Mouse (Mus musculus): ENCODE results near the gene Slc35b4.

Slc35b4 gene

GRCm38 (mm10) chr6:34170844-34171494 is 5.9 kb downstream of the Slc35b4 start:
- no peak for DNase-seq (ENCODE audit: low spot score)

GRCm38 (mm10) chr6:34168834-34169233 is 8.1 kb downstream of the Slc35b4 start:
- DNase-seq (ENCODE audit: low spot score), result no peak

DNA sequence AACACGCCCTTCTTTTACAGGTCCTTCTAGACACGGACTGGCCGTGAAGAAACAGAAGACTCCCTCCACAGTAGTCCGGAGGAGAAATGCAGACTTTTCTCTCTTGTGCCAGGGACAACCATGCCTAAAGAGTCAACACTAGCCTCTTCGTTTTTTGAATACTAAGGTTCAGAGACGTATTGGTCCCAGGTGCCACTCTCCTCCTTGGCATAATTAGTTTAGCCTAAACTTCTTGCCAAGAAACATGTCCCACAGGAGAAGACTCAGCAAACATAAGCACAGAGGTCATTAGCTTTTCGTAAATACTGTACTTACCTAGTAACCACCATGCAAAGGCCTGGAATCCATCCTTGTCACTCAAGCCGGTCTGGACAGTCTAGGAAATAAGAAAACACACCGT is 13.9 kb downstream of the Slc35b4 start:
- no peak for DNase-seq (ENCODE audit: low spot score)

- no peak for DNase-seq (ENCODE audit: low spot score)
Observed at GRCm38 (mm10) chr6:34162607-34163006, 14.3 kb downstream of the Slc35b4 start.

DNA sequence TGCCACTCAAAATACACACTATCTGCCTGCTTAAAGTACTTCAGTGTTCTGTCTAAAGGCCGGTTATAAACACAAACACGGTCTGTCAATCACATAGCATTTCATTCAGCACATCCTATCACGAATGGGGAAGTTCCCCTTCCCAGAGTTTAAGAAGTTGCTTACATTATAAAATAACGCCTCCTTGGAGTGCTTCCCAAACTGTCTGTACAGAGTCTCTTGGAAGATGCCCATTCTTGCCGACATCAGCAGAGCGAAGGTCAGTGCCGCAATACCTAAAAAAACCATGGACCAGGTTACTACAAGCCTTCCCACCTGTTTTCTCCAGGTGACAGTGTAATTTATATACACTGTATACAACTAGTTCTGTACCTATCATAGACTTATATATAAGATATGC is 15.4 kb downstream of the Slc35b4 start:
- DNase-seq (ENCODE audit: low spot score), result no peak

DNA sequence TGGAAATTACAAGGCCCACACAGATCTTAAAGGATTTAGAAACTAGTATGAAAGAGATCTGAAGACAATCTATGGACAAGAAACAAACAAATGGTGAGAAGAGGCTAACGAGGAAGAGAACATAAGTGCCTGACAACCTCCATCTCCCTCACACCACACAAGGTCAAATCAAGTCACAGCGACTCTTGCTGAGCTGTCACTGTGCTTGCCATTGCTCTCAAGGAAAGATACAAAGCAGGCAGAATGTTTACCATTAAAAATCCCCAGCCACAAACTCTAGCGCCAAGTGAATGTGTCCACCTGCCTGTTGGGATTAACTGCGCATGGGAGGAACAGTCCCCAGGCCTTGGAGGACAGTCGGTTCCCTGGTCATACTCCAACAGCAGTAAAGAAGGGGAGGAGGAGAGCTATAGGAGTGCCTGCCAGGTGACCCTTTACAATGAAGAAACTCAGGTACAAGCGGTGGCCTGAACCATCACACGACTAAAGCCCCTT is 16.0 kb downstream of the Slc35b4 start:
- DNase-seq (ENCODE audit: low spot score), result no peak

- DNase-seq (ENCODE audit: low spot score), result no peak
Observed at GRCm38 (mm10) chr6:34159998-34160815, 16.7 kb downstream of the Slc35b4 start.

DNA sequence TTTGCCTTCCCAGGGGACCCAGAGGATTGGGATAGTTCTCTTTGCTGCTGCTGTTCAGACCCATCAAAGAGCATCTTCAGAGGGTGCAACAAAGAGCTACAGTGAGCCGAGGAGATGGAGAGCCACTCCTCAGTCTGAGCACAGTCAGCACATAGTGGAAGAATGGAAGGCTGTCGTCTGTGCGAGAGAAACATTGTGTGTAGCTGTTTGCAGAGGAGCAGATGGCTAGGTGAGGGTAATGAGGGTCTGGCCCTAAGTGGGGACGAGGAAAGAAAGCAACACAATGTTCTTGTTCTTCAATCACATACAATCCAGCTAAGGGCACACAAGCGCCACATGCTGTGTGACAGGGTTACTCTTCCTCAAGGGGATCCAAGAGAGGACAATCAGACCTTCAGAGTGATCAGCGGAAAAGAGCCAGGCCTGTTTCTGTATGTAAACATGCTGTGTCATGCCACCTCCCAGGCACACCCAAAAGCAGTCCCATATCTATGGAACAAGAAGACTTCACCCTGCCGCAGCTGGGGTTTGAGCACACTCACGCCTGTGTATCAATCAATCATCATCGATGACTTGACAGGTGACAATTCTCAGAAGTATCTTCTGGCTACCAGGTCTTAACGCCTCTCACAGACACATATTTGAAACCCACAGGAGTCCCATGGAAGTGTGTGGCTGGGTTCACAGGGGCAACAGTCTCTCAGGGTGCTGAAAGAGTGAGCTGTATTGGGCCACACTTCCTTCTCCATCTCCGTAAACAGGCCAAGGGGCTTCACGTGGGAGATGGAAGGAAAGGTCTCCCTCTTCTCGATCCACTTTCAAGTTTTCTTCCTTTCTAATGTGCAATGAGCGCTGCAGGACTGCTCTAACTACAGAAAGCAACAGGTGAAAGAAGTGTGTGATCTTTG is 19.8 kb downstream of the Slc35b4 start:
- DNase-seq (ENCODE audit: low spot score), result no peak

GRCm38 (mm10) chr6:34156057-34156456 is 20.9 kb downstream of the Slc35b4 start:
- DNase-seq (ENCODE audit: low spot score), result no peak

DNA sequence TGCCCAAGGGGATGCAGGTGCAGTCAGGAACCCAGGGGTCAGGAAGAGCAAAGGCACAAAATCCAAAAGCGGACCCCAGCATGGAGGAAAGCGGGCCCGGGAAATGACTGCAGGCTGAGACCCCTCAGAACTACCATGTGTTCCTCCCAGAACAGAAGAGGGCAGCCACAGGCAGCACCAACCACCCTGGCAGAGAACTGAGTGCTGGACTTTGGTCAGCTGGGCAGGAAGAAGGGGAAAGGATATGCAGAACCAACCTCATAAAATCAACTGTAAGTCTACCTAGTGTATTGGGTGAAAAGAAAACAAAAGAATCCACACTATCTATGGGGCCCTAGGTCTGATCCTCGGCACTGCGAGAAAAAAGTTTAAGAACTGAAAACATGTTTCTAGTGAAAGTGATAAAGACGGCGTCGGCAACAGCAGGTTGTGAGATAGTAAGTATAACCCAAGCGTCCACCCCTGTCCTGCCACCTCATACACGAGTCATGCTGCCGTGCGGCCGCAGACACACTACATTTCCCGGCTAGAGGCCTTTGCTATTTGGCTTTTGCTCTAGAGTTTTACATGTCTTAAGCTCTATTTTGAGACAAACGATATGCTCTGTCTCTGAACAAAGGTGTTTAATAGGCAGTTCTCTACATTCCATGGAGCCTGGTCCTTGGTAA is 21.6 kb downstream of the Slc35b4 start:
- DNase-seq (ENCODE audit: low spot score), result no peak

- DNase-seq (ENCODE audit: low spot score), result no peak
Observed at GRCm38 (mm10) chr6:34154202-34154601, 22.7 kb downstream of the Slc35b4 start.

- no peak for DNase-seq (ENCODE audit: low spot score)
Observed at GRCm38 (mm10) chr6:34153069-34154052, 23.6 kb downstream of the Slc35b4 start.

DNA sequence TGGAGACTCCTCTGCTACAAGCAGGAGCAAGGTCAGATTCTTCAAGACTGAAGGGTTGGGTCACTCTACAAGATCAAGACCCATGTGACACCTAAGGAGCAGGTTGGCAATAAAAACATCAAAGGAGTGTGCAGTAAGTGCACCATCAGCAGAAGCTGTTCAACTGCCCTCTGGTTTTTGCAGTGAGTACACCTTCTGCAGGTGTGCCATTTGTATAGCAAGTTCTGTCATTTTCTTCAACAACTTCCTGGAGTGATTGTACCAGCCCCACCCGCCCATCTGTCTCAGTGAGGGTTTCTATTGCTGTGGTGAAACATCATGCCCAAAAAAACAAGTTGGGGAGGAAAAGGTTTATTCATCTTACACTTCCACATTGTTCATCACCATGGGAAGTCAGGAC is 27.1 kb downstream of the Slc35b4 start:
- no peak for DNase-seq (ENCODE audit: low spot score)

DNA sequence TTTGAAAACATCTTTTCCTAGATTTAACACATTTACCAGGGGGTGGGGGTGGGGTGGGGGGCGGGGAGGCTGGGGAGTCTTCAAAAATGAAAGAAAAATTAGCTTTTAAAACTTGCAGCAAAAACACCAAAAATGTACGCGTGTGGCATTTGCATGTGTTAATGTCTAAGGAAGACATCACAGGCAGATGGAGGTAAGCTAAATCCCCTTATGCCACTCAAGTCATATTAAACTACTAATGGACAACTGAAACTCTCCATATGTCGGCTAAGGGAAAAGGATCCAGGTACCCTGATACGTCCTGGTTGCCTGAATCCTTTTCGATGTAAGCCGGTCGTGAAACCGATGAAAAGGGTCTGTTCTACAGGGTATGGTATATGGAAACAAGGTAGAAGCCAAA is 27.8 kb downstream of the Slc35b4 start:
- no peak for DNase-seq (ENCODE audit: low spot score)

- no peak for DNase-seq (ENCODE audit: low spot score)
Observed at GRCm38 (mm10) chr6:34148639-34149038, 28.3 kb downstream of the Slc35b4 start.

DNA sequence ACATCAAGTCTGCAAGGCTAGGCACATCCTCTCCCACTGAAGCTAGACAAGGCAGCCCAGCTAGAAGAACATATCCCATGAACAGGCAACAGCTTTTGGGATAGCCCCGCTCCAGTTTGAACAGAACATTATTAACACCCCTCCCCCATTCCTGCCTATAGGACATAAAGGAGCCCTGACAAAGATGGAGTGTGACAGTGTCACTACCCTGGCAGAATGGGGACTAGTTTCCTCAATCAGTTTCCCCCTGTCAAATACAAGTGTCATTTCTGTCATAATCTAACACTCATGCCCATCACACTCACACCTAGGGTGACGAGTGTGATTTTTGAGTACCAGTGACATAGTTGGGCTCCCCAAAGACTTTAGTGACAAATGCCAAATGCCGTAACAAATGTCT is 28.9 kb downstream of the Slc35b4 start:
- no peak for DNase-seq (ENCODE audit: low spot score)

- no peak for DNase-seq (ENCODE audit: low spot score)
Observed at GRCm38 (mm10) chr6:34146042-34146441, 30.9 kb downstream of the Slc35b4 start.

- DNase-seq (ENCODE audit: low spot score), result no peak
Observed at GRCm38 (mm10) chr6:34142931-34143330, 34.0 kb downstream of the Slc35b4 start.

- DNase-seq (ENCODE audit: low spot score), result no peak
Observed at GRCm38 (mm10) chr6:34138366-34138765, 38.5 kb downstream of the Slc35b4 start.

DNA sequence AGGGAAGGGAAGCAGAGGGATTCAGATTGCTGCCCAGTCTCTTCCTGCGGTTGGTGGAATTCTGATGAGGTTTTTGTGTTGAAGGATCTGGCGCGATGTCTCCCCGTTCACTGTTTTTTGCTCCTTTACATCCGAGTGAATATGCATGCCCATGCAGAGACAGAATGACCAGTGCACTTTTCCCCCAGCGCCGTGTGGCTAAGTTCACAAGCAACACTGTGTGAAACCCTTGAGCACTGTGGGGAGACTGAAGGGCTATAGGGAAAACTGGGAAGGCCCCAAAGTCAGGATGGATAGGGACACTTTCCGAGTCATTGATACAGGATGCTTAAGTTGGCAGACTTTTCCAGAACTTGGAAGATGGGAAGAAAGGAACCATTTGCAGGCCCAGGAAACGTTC is 44.5 kb downstream of the Slc35b4 start:
- DNase-seq (ENCODE audit: low spot score), result no peak

DNA sequence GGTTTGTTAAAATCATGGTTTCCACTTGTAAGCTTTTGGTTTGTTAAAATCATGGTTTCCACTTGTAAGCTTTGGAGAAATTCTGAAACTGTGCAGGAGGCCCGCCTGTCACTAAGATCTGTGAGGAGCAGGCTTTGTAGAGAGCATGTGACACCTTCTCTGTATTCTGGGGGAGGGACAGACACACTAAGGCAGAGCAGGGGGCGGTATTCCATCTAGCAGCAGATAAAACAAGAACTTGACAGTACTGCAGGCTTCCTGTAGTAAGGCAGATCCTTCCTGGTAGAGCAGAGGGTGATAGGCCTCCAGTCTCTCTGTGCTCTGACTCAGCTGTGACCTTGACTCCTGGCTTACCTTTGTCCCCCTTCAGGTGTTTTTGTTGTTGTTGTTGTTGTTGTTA is 47.6 kb downstream of the Slc35b4 start:
- DNase-seq (ENCODE audit: low spot score), result no peak
